Mouse (Mus musculus): ENCODE measurements around the gene Ehd4.

- TF ChIP-seq GATA1 (IDR thresholded peaks at IDR 0.05; ENCODE audit: borderline replicate concordance, low read length) (no peak), FLI1 (IDR thresholded peaks at IDR 0.05; ENCODE audit: low read length) (no peak)
Measured at GRCm38 (mm10) chr2:120069466-120069990, 84.9 kb downstream of the Ehd4 start.

All from megakaryocyte, embryonic 14.5 days (primary cell).